Mouse (Mus musculus): Measurements from ENCODE around the gene Rpa2. TPM values are rescaled to one million over a fixed set of nuclear protein-coding genes. Genes with fewer than 3 reads are reported as not detected.
A peak's percentile ranks its signal among the peaks of the same experiment; 100 is the strongest.

Gene Rpa2
- polyA plus RNA-seq, 1 experiment from 2014 or later: 182 TPM

DNA sequence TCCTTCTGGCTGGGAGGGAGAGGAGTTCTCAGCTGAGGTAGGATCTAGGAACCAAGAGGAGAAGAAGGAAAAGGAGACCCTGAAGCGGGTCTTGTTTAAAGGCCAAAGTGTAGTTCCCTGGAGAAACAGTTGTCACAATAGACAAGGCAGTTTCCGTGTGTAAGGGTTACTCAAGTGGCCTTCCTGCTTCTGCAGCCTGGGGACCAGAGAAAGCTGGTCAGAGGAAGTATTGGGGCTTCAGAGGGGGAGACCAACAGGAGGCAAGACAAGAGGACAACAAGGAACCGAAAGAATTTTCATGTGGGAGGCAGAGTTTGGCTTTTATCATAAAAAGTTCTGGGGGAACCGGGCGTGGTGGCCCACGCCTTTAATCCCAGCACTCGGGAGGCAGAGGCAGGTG lies 48.3 kb downstream of the Rpa2 start:
- Histone ChIP-seq H3K27ac (replicated peaks; ENCODE audit: low read depth, low read length) (no peak overlapping the region), H3K9ac (ENCODE audit: low read length) (no peak overlapping the region), H3K4me1 (ENCODE audit: control insufficient read depth, insufficient read depth, low read length) (no peaks in the 10 kb centered on the region), H3K4me2 (ENCODE audit: low read depth, severe bottlenecking) (no peak overlapping the region), H3K36me3 (ENCODE audit: control insufficient read depth, insufficient read depth, low read length) (no peaks in the 10 kb centered on the region), H3K4me3 (ENCODE audit: low read depth, low read length) (no peak overlapping the region), H3K9me3 (ENCODE audit: control insufficient read depth, low read length) (no peaks in the 10 kb centered on the region; the same call in 1 of the 2 replicates), H3K27me3 (ENCODE audit: control insufficient read depth, insufficient read depth, low read length) (no peaks in the 10 kb centered on the region)
- ATAC-seq (ENCODE audit: insufficient number of reproducible peaks, low FRiP score, low TSS enrichment, low read depth) (no peak), DNase-seq (ENCODE audit: low spot score) (no peak)
- 88% methylated on average over 7 of the region's 7 CpGs for WGBS

DNA sequence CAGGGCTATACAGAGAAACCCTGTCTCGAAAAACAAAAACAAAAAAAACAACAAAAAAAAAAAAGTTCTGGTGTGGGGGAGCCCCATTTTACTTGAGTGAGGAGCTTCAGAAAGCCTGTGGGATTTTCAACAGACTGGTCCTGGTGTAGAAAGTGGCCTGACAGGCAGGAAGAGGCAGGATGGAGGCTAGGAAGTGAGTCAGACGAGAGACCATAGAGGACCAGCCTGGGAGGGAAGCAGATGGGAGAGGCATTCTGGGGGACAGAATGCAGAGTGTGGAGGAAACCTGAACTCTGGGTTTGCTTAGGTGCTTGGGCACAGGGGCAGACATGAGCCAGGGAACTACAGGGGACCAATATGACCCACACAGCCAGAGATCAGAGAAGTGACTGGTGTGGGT lies 48.7 kb downstream of the Rpa2 start:
- H3K4me3 ChIP-seq (ENCODE audit: low read depth, low read length): no peak overlapping the region
- no peaks in the 10 kb centered on the region for H3K27me3 ChIP-seq (ENCODE audit: control insufficient read depth, insufficient read depth, low read length)
- ATAC-seq (ENCODE audit: insufficient number of reproducible peaks, low FRiP score, low TSS enrichment, low read depth): no peak
- H3K4me1 ChIP-seq (ENCODE audit: control insufficient read depth, insufficient read depth, low read length): no peaks in the 10 kb centered on the region
- no peaks in the 10 kb centered on the region for H3K36me3 ChIP-seq (ENCODE audit: control insufficient read depth, insufficient read depth, low read length)
- no peak overlapping the region for H3K4me2 ChIP-seq (ENCODE audit: low read depth, severe bottlenecking)
- no peak for DNase-seq (ENCODE audit: low spot score)
- no peaks in the 10 kb centered on the region; the same call in 1 of the 2 replicates for H3K9me3 ChIP-seq (ENCODE audit: control insufficient read depth, low read length)
- H3K27ac ChIP-seq (replicated peaks; ENCODE audit: low read depth, low read length): no peak overlapping the region
- WGBS: 64% methylated on average over 2 of the region's 2 CpGs
- H3K9ac ChIP-seq (ENCODE audit: low read length): no peak overlapping the region

DNA sequence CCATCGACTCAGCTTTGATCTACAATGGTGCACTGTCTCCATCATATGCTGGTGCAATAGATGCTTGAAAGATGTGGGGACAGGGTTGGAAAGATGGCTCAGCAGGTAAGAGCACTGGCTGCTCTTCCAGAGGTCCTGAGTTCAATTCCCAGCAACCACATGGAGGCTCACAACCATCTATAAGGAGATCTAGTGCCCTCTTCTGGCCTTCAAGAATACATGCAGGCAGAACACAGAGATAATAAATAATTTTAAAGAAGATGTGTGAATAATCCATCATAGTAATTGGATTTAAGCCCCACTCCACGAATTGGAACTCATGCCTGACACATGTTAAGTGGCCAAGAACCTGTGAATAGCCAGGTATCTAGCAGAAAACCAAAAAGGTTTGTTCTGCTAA lies 50.3 kb downstream of the Rpa2 start:
- no peak for ATAC-seq (ENCODE audit: insufficient number of reproducible peaks, low FRiP score, low TSS enrichment, low read depth)
- no peak overlapping the region for H3K4me2 ChIP-seq (ENCODE audit: low read depth, severe bottlenecking)

DNA sequence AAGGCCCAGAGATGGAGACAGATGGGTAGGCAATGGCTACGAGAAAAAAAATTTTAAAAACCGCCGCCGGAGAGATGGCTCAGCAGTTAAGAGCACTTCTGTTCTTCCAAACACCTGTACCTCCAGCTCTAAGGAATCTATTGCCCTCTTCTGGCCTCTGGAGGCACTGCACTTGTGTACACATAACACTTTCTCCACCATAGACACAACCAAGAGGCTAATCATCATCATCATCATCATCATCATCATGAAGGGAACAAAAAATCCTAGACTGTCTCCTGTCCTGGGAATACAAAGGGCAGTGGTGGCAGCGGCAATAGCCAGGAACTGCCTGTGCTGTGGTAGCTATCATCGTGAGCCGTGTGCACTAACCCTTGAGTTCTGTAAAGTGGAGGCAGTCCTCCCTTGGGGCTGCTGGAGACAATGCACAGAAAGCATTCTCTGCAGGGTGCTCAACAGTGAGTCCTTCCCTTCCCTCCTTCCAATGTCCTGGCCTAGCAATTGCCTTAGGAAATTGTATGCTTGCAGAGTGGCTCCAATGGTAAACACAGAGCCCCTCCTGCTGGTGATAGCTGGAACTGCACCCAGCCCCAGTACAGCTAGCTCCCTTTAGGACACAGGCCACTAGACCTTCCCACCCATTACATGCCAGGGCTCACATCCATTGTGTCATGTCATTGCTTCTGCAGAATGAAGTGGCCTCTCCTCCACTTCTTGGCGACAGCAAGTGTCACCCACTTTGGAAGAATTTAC lies 55.7 kb downstream of the Rpa2 start:
- ATAC-seq (ENCODE audit: insufficient number of reproducible peaks, low FRiP score, low TSS enrichment, low read depth) (no peak), DNase-seq (ENCODE audit: low spot score) (peak; percentile 80)
- Histone ChIP-seq H3K4me2 (ENCODE audit: low read depth, severe bottlenecking) (no peak overlapping the region), H3K27me3 (ENCODE audit: control insufficient read depth, insufficient read depth, low read length) (no peaks in the 10 kb centered on the region), H3K36me3 (ENCODE audit: control insufficient read depth, insufficient read depth, low read length) (peaks cover 34% of the 10 kb centered on the region), H3K9me3 (ENCODE audit: control insufficient read depth, low read length) (no peaks in the 10 kb centered on the region; the same call in 1 of the 2 replicates), H3K4me1 (ENCODE audit: control insufficient read depth, insufficient read depth, low read length) (no peaks in the 10 kb centered on the region), H3K27ac (replicated peaks; ENCODE audit: low read depth, low read length) (no peak overlapping the region), H3K9ac (ENCODE audit: low read length) (no peak overlapping the region), H3K4me3 (ENCODE audit: low read depth, low read length) (no peak overlapping the region)
- 74% methylated on average over 8 of the region's 8 CpGs for WGBS

More for the DNA sequence above, 50.3 kb downstream of the Rpa2 start:
- Histone ChIP-seq H3K27me3 (ENCODE audit: control insufficient read depth, insufficient read depth, low read length) (no peaks in the 10 kb centered on the region), H3K4me3 (ENCODE audit: low read depth, low read length) (no peak overlapping the region), H3K9ac (ENCODE audit: low read length) (no peak overlapping the region), H3K36me3 (ENCODE audit: control insufficient read depth, insufficient read depth, low read length) (no peaks in the 10 kb centered on the region), H3K4me1 (ENCODE audit: control insufficient read depth, insufficient read depth, low read length) (no peaks in the 10 kb centered on the region), H3K27ac (replicated peaks; ENCODE audit: low read depth, low read length) (no peak overlapping the region), H3K9me3 (ENCODE audit: control insufficient read depth, low read length) (no peaks in the 10 kb centered on the region; the same call in 1 of the 2 replicates)
- no peak for DNase-seq (ENCODE audit: low spot score)
- WGBS: 49% methylated on average over 2 of the region's 2 CpGs

Other genes with a start within 250 kb of the Rpa2 start
- 1,066 and 1,093 TPM in 2 replicates for gene Atpif1, start 234.7 kb upstream of the Rpa2 start, polyA plus RNA-seq (2014; fragmentation: Nextera tagmentation; extraction: Ambion mirVana)
- 244 and 255 TPM in 2 replicates for gene Dnajc8, start 232.8 kb upstream of the Rpa2 start, polyA plus RNA-seq (2014; fragmentation: Nextera tagmentation; extraction: Ambion mirVana)
- gene Ptafr, start 204.3 kb upstream of the Rpa2 start, polyA plus RNA-seq (2014; fragmentation: Nextera tagmentation; extraction: Ambion mirVana): 0.11 and 0.23 TPM in 2 replicates
- gene Eya3, start 129.3 kb upstream of the Rpa2 start, polyA plus RNA-seq (2014; fragmentation: Nextera tagmentation; extraction: Ambion mirVana): 34.8 and 40.1 TPM in 2 replicates
- 4.2 and 7.6 TPM in 2 replicates for gene Xkr8, start 35.8 kb upstream of the Rpa2 start, polyA plus RNA-seq (2014; fragmentation: Nextera tagmentation; extraction: Ambion mirVana)
- 4.3 and 4.6 TPM in 2 replicates for gene Smpdl3b, start 11.1 kb upstream of the Rpa2 start, polyA plus RNA-seq (2014; fragmentation: Nextera tagmentation; extraction: Ambion mirVana)
- 0.45 and 0.57 TPM in 2 replicates for gene Themis2, start 28.1 kb downstream of the Rpa2 start, polyA plus RNA-seq (2014; fragmentation: Nextera tagmentation; extraction: Ambion mirVana)
- 87.2 and 111 TPM in 2 replicates for gene Ppp1r8, start 74.8 kb downstream of the Rpa2 start, polyA plus RNA-seq (2014; fragmentation: Nextera tagmentation; extraction: Ambion mirVana)
- gene Stx12, start 116.2 kb downstream of the Rpa2 start, polyA plus RNA-seq (2014; fragmentation: Nextera tagmentation; extraction: Ambion mirVana): 58.5 and 62.8 TPM in 2 replicates
- gene Fam76a, start 154.2 kb downstream of the Rpa2 start, polyA plus RNA-seq (2014; fragmentation: Nextera tagmentation; extraction: Ambion mirVana): 30.1 and 32.9 TPM in 2 replicates
- gene Fgr, start 205.8 kb downstream of the Rpa2 start, polyA plus RNA-seq (2014; fragmentation: Nextera tagmentation; extraction: Ambion mirVana): 0.17 and 0.35 TPM in 2 replicates
- 10.2 and 10.5 TPM in 2 replicates for gene Ahdc1, start 242.9 kb downstream of the Rpa2 start, polyA plus RNA-seq (2014; fragmentation: Nextera tagmentation; extraction: Ambion mirVana)